ENCODE assay signal across 18 mouse cellular contexts in genomic region chr6:73027881-73028280, GRCm38 (mm10).
"Had no signal": no experiment of that assay in that cellular context is flagged by ENCODE, and none has a peak within 500 bp of the region (broad histone marks: within the 10 kb centered on the region; RNA-seq: fewer than 3 reads in every experiment).

No protein-coding gene starts in this region.

- ATAC-seq: midbrain, embryonic 16.5 days had no signal

- DNase-seq: lung, adult 18-20 months; lung, embryonic 14.5 days; lung, postnatal 10 days; lung, postnatal 4 days; midbrain, embryonic 14.5 days; right cerebral cortex, adult 18-20 months; right cerebral cortex, postnatal 25 days; right cerebral cortex, postnatal 4 days; spleen, adult 18-20 months; thymus, adult 18-20 months; thymus, postnatal 14 days; thymus, postnatal 36 days had no signal

- H3K9me3 ChIP-seq: midbrain, embryonic 10.5 days; midbrain, embryonic 12.5 days; neural tube, embryonic 13.5 days; neural tube, embryonic 15.5 days had no signal

- H3K36me3 ChIP-seq: midbrain, embryonic 10.5 days; midbrain, embryonic 12.5 days; neural tube, embryonic 13.5 days; neural tube, embryonic 15.5 days had no signal

- H3K9ac ChIP-seq: lung, embryonic 14.5 days; midbrain, embryonic 12.5 days; neural tube, embryonic 13.5 days; neural tube, embryonic 15.5 days had no signal

- H3K4me3 ChIP-seq: midbrain, embryonic 10.5 days; midbrain, embryonic 12.5 days; myocyte; neural tube, embryonic 13.5 days; neural tube, embryonic 15.5 days had no signal

- H3K4me2 ChIP-seq: lung, embryonic 14.5 days; midbrain, embryonic 12.5 days; neural tube, embryonic 13.5 days; neural tube, embryonic 15.5 days had no signal

- H3K27ac ChIP-seq: midbrain, embryonic 10.5 days; midbrain, embryonic 12.5 days; neural tube, embryonic 13.5 days; neural tube, embryonic 15.5 days had no signal

- H3K27me3 ChIP-seq: midbrain, embryonic 12.5 days; neural tube, embryonic 13.5 days; neural tube, embryonic 15.5 days had no signal

- H3K4me1 ChIP-seq: midbrain, embryonic 10.5 days; midbrain, embryonic 12.5 days; neural tube, embryonic 13.5 days; neural tube, embryonic 15.5 days had no signal
